Mouse (Mus musculus) spleen, adult 18-20 months (tissue): ENCODE data around the gene Rgs18.

Experiments used
- DNase-seq, 2 experiments: peaks; one replicate each; pipeline ENCODE4 v3.0.0; 2022; ENCODE audit warnings: mixed read lengths in 2 of 2

Gene Rgs18

DNA sequence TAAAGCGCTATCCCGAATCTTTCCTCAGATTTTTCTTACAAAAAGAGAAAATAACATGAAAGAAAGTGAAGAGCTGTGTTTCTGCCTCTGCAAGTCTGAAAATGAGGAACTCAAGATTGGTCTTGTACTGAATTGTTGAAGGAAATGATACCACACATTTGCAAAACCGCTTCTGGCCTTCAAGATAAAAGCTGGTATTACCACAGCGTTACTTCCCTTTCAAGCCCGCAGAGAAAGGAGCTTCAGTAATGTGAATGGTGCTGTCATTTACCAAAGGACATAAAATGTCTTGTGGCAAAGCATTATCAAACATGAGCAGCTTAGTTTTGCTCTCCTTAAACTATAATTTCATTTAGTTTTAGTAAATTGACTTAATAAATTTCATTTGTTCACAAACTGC lies at the start of gene Rgs18:
Rgs18 (minus strand) TSS at position 105 of the 400 bp plus-strand sequence.
- no peak for DNase-seq

DNA sequence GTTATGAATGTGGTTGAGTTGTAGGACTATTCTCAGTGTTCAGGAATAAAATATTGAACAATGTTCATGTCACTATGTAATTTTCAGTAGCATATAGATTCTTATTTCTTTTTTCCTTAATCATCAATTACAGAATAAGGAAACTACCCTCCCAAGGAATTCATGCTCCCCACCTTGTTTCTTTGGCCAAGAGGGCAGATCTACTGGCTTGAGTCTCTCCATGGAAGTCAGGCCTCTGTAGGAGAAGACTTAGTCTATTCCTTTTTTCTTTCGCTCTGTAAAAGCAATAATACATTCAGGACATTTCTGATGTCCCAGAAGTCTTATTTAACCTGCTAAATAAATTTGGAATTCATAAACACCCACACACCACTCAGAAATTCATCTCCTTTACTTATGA lies 841 bp downstream of the Rgs18 start:
- DNase-seq = no peak

DNA sequence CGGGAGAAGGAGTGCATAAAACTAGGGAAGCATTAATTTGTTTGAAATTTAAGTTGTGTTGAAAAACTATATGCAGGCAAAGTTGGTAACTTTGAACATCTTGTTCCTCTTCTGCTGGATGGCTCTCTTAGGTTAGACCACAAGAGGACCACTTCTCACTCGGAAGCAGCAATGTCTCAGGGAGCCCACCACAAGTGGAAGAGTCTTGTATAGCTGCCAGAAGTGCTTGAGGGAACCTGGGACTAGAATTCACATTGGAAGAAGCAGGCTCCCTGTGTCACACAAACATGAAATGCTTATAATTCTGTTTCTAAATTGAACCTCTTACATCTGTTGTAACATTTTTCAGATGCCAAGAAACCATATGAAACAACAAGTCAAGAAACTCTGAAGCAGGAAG lies 9.0 kb downstream of the Rgs18 start:
- DNase-seq = no peak

DNA sequence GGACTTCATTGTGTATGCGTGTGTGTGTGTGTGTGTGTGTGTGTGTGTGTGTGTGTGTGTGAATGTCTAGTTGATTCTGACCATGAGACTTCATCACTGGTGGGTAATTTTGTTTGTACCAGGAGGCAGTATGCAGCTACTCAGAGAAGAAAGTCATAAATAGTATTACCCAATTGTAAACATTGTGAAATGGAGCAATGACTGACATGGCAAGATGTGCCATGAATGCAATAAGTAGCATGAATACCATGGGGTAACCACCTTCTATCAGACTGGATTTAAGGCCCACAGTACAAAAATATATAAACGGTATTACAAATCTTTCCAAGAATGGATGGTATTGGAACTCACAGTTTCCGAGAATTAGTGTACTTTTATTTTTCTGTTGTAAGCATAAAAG lies 14.4 kb downstream of the Rgs18 start:
- DNase-seq = no peak

DNA sequence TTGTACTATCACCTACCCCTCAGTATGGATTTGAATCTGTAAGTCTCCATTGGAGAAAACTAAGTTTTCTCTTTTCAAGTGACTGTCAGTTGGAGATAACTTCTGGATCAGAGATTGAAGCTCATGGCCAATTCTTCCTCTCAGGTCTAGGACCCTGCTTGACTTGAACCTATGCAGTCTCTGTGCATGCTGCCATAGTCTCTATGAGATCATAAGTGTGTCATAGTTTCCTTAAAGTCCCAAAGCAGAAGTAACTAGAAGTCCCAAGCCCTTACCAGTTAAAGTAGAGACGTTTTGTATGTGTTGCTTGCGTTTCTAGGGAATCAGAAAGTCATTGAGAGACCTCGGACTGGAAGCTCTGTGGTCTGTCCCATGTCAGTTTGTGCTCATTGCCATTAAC lies 24.5 kb downstream of the Rgs18 start:
- DNase-seq = no peak

DNA sequence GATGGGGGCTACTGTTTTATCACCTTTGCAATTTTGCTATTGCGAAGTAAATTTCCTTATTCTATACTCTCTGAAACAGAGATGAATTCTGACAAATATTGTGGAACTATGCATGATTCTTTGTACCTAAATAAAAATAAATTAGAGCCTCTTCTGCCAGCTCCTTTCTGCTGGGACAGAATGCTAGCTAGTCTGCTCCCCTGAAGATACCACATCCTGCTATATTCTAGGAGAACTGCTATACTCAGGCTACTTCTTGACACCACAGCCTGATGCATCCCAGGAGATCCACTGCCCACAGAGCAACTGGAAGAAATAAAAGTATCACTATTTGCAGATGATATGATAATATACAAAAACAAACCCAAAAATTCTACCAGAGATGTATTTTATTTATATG lies 29.1 kb downstream of the Rgs18 start:
- no peak for DNase-seq

DNA sequence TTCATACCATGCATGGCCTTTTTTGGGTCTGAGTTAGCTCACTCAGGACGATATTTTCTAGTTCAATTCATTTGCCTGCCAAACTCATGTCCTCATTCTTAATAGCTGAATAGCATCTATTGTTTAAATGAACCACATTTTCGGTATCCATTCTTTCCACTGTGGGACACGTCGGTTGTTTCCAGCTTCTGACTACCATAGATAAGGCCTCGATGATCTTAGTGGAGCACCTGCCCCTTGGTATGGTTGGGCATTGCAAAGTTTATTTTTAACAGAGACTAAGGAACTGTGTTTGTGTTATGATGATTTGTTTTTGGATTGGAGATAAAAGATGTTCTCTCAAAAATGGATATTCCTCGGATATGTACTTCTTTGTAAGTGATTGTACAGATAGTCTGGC lies 37.5 kb downstream of the Rgs18 start:
- DNase-seq = no peak

DNA sequence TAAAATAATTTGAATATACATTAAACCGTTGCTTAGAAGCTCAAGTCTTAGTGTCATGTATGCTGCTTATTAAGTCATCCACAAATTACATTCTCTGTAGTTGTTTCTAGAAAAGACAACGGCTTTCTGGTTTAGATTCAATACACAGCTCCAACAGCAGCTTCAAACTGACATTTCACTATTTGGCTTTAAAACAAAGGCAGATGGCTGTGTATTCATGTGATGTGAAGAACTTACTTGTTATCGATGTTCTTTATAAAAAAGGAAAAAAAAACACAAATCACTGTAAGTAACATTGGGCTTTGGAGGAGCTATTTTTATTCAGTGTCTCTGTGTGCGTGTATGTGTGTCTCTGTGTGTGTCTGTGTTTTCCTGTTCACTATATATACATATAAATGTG lies 54.5 kb downstream of the Rgs18 start:
- no peak for DNase-seq

DNA sequence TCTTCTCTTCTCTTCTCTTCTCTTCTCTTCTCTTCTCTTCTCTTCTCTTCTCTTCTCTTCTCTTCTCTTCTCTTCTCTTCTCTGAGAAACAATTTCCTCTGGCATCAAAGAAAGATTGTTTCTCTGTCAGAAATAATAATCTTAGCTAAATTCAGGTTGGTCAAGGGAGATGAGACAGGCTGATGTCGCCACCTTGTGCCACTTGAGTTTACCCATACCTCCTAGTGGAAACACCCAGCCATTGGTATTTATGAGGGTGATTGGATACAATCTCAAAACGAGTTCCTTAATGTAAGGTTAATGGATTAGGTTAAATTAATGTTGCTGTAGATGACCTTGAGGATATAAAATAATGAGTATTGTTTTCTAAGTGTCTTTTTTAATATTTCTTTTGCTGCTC lies 70.9 kb downstream of the Rgs18 start:
- no peak for DNase-seq
